Comparison of ENCODE assay signal across 17 mouse cellular contexts in the genomic region with DNA sequence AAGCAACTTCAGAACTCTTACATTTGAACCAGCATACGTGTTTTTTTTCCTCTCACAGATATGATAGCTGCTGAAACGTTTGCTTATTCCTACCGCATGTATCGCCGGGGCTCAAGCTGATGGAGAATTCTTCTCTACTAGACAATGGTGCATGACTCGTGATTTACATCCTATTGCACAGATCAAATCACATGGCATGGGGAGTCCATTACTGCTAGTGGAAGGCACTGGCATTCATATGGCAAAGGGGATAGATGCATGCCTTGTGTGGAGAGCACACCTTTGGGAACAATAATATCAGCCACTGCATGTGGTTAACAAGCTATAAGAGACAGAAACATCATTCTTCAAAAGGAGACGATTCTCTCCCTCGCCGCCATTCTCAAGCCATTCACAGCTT.
"Had no signal": no experiment of that assay in that cellular context is flagged by ENCODE, and none has a peak within 500 bp of the region (broad histone marks: within the 10 kb centered on the region; RNA-seq: fewer than 3 reads in every experiment).

No protein-coding gene starts in this region.

- H3K4me3 ChIP-seq: liver, embryonic 13.5 days; liver, embryonic 15.5 days; lung, embryonic 15.5 days; megakaryocyte, embryonic 14.5 days; midbrain, embryonic 13.5 days; midbrain, embryonic 15.5 days; myocyte; stomach, embryonic 15.5 days had no signal

- H3K27me3 ChIP-seq: liver, embryonic 13.5 days; liver, embryonic 15.5 days; lung, embryonic 15.5 days; megakaryocyte, embryonic 14.5 days; midbrain, embryonic 13.5 days; midbrain, embryonic 15.5 days; stomach, embryonic 15.5 days had no signal

- DNase-seq: retina, postnatal 1 day; right cerebral cortex, adult 18-20 months; right cerebral cortex, postnatal 25 days; right cerebral cortex, postnatal 4 days had no signal

- H3K27ac ChIP-seq: liver, embryonic 13.5 days; liver, embryonic 15.5 days; lung, embryonic 15.5 days; macrophage; midbrain, embryonic 13.5 days; midbrain, embryonic 15.5 days; stomach, embryonic 15.5 days; stomach, postnatal 0 days had no signal

- H3K4me1 ChIP-seq: liver, embryonic 13.5 days; liver, embryonic 15.5 days; lung, embryonic 15.5 days; megakaryocyte, embryonic 14.5 days; midbrain, embryonic 13.5 days; midbrain, embryonic 15.5 days; stomach, embryonic 15.5 days had no signal

- ATAC-seq: liver, postnatal 0 days; lung, postnatal 0 days; midbrain, embryonic 13.5 days; midbrain, embryonic 15.5 days had no signal

- H3K36me3 ChIP-seq: liver, embryonic 13.5 days; liver, embryonic 15.5 days; lung, embryonic 15.5 days; midbrain, embryonic 13.5 days; midbrain, embryonic 15.5 days; stomach, embryonic 15.5 days had no signal

- H3K9me3 ChIP-seq: liver, embryonic 13.5 days; liver, embryonic 15.5 days; lung, embryonic 15.5 days; megakaryocyte, embryonic 14.5 days; midbrain, embryonic 13.5 days; midbrain, embryonic 15.5 days; stomach, embryonic 15.5 days had no signal

- H3K9ac ChIP-seq: liver, embryonic 13.5 days; liver, embryonic 15.5 days; liver, postnatal 0 days; lung, embryonic 15.5 days; midbrain, embryonic 13.5 days; midbrain, embryonic 15.5 days; stomach, embryonic 15.5 days had no signal

- H3K4me2 ChIP-seq: liver, embryonic 13.5 days; liver, embryonic 15.5 days; lung, embryonic 15.5 days; midbrain, embryonic 11.5 days; midbrain, embryonic 13.5 days; midbrain, embryonic 15.5 days; stomach, embryonic 15.5 days had no signal
